Mouse (Mus musculus) adrenal gland, postnatal 25 days (tissue): ENCODE data around the gene Mzf1. TPM values are rescaled to one million over a fixed set of nuclear protein-coding genes. Genes with fewer than 3 reads are reported as not detected.

Experiments used
- DNase-seq: peaks from one replicate; pipeline ENCODE4 v3.0.0; 2021; ENCODE audit warnings: mixed read lengths
- total RNA-seq: library from RNA; stranded (reverse); gene quantifications from 2 replicates; pipeline ENCODE4 v1.2.3, GENCODE M21; 2021

The Mzf1 gene
- total RNA-seq, 1 experiment from 2014 or later: 4.1 TPM

GRCm38 (mm10) chr7:13034148-13034977 lies 20.2 kb downstream of the Mzf1 start, which contains the start of gene Chmp2a:
Gene Chmp2a (minus strand): TSS chr7:13034807.
- DNase-seq: peak; percentile 98

DNA sequence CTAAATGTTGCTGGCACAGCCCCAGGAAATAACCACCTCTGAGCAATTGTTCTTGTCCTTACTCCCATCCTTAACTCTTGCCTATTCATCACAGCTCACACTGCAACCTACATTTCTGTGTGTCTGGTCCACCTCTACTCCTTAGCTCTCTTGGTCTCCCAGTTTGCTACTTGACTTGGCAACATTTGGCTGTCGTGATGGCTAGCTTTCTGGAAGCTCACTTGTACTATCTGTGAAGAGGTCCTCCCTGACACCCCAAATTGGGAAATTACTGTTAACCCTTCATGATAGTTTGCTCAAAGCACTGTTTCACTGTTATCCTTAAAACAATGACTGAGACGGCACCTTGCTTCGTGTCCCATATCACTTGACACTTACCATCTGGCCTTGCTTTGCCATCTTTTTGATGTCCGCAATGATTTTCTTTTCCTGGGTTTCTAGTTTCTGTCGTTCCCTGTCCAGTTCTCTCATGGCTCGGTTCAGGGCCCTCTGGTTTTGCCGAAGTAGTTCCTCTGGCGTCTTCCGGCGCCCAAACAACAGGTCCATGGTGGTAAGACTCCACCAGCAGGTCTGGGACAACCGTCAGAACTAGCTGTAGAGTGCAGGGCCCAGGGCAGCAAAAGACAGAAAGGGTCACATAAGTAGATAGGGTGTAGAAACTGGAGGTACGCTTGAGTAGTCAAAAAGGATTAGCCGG lies 21.0 kb downstream of the Mzf1 start:
- DNase-seq: no peak

DNA sequence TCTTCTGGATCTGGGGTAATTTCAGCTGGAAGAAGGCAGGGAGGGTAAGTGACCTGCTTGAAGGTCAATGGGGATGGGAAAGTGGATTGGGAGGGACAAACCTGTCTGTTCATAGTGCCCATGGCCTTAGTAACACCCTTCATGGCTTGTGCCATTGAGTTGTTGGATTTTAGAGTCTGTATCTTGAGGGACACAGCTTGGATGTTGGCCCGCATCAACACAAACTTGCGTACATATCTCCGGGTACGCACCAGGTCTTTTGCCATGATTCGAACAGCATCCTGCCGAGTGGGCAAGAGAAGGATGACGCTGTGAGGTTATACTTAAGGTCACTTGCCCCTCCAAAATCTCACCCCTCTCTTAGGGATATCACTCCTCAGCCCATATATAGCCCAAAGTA lies 22.0 kb downstream of the Mzf1 start:
- DNase-seq: no peak

DNA sequence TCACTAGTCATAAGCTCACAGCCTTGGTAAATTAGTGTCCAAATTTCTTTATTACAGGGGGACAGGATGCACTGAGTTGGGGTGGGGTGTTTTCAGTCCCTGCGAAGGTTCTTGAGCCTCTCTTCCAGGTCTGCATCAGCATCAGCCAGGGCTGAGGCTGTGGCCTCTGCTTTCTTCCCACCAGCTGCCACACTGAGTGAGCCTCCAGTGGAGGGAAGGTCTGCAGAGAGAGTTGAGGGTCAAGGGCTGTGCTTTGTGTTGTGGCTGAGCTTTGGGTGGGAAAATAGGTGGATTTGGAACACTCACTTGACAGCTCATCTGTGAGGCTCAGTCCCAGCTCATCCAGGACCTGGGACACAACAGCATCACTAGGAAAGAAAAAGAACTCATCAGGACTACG lies 22.6 kb downstream of the Mzf1 start:
- no peak for DNase-seq

DNA sequence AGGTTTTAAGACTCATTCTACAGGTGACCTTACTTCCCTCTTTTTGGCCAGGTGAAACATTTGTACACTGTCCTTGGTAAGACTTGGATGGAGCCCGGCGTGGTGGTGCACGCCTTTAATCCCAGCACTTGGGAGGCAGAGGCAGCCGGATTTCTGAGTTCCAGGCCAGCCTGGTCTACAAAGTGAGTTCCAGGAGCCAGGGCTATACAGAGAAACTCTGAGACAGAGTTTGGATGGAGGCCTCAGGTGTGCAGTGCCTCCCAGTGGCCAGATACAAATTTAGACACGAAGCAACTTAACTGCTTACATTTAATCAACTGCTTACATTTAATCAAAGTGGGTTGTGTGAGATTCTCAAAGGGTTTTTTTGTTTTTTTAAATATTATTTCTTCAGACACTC lies 23.5 kb downstream of the Mzf1 start:
- DNase-seq: no peak

DNA sequence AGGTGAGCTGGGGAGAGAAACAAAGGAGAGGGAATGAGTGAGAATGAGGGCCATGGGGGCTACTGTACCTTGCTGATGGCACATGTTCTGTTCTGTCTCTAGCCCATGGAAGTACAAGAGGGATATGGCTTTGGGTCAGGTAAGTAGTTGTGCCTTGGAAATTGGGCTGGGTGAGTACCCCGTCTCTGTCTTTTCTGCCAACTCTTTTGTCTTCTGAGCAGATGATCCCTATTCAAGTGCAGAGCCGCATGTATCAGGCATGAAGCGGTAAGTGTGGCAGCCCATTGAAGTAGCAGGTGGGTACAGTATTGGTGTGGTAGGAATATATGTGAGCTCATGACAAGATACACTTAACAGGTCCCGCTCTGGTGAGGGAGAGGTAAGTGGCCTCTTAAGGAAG lies 25.6 kb downstream of the Mzf1 start:
- no peak for DNase-seq

DNA sequence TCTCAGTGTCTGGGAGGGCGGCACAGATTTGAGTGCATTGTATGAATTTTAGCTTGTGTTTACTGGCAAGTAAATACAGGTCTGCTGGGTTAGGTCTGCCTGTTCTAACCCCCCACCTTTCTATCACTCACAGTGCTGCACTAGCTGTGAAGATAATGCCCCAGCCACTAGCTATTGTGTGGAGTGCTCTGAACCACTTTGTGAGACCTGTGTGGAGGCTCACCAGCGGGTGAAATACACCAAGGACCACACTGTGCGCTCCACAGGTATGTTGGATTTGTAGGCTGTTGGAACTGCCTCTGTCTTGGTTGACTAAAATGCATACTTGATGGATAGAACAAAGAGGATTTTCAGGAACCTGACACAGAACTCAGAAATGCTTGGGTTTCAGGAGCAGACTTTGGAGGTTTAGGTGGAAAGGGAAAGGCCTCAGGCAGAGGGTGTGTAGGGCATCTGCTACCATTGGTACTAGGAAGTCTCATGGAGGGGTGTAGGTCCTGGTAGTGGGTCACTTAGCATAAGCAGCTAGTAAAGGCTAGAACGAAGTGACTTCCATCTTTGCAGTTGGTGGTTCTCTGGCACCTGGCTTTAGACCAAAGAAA lies 29.0 kb downstream of the Mzf1 start:
- no peak for DNase-seq

DNA sequence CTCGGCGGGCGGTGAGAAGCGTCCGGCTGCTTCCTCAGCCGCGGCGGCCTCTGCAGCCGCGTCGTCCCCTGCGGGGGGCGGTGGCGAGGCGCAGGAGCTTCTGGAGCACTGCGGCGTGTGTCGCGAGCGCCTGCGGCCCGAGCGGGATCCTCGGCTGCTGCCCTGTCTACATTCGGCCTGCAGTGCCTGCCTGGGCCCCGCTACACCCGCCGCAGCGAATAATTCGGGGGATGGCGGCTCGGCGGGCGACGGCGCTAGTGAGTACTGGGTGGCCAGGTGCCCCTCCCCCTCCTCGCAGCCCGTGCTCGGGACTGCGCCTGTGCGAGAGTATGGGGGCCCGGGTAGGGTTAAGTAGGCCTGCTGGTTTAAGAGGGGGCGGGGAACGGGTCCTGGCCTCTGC lies 29.8 kb downstream of the Mzf1 start:
- DNase-seq: peak; percentile 83

DNA sequence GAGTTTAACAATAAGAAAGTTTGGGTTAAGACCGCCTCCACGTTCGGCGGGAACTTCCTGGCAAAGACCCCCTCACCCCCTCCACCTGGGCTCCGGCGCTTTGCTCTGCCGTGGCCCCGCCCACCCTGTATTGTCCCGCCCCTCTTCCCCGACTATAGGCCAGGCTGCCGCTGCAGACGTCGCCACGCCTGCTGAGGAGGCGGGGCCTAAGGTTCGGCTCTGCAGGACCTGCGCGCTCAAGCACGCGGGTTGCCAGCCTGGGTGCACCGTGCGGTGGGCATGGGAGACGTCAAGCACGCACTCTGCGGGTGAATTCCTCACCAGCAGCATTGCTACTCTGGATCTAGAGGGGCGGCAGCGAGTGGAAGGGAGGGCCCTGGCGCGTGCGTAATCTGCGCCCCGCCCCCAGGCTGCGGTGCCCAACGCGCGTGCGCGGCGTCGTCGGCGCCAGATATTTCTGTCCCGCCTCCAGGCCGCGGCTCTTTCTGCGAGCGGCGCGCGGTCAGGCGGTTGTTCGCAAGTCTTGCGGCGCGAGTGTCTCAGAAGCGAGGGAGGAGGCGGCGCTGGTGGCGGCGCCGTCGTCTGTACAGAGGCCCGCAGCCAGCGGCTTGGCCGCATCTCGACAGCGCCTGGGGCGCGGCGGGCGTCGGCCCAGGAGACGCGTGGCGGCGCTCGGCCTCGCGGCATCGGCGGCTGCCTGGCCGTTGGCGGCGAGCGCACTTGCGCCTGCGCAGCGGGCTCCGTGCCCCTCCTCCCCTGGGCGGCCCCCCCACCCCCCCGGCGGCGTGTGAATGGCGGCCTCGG lies 30.4 kb downstream of the Mzf1 start:
- DNase-seq: peak; percentile 92

DNA sequence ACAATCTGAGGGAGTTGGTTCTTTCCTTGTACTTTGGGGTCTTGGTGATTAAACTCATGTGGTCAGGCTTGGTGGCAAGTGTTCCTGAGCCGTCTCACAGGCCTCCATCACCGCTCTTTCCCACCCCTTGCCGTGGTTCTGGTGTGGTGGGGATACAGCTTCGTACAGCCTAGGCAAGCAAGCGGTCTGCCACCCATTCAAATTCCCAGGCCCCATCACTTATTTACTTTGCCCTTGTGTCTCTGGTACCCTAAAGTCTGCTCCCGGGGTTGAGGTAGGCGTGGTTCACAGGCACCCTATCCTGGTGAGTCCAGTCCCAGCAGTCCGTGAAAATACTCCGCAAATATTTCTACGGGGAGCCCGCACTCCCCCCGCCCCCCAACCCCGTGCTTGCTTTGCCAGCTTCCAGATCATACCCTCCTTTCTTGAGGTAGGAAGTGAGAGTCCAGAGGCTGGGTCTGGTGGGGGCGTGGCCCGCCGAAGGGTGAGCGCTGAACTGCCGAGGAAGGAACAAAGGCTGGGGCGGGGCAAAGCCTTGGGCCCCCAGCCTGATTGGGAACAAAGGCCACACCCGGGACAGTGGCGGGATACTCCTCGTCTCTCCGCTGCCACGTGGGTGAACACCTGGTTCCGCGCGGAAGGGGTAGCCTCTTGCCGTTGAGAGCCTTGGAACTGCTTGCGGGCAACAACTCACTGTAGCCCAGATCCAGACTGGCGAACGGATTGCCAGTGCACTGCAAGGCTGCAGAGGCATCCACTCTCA lies 31.6 kb downstream of the Mzf1 start:
- DNase-seq: peak; percentile 76

DNA sequence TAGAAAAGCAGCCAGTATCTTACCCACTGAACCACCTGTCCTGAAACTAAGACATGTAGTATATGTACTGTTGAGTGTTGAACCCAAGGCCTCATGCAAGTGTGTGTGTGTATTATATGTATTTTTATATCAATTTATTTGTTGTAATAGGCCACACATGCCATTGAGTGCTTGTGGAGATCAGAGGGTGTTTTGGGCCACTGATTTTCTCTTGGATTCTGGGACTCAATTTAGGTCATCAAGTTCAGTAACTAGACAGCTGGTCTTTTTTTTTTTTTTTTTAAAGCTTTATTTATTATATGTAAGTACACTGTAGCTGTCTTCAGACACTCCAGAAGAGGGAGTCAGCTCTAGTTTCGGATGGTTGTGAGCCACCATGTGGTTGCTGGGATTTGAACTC lies 39.3 kb downstream of the Mzf1 start:
- no peak for DNase-seq

- DNase-seq: no peak
Observed at GRCm38 (mm10) chr7:13014275-13014839, 40.2 kb downstream of the Mzf1 start.

GRCm38 (mm10) chr7:13013671-13014070 lies 40.9 kb downstream of the Mzf1 start:
- DNase-seq: no peak

DNA sequence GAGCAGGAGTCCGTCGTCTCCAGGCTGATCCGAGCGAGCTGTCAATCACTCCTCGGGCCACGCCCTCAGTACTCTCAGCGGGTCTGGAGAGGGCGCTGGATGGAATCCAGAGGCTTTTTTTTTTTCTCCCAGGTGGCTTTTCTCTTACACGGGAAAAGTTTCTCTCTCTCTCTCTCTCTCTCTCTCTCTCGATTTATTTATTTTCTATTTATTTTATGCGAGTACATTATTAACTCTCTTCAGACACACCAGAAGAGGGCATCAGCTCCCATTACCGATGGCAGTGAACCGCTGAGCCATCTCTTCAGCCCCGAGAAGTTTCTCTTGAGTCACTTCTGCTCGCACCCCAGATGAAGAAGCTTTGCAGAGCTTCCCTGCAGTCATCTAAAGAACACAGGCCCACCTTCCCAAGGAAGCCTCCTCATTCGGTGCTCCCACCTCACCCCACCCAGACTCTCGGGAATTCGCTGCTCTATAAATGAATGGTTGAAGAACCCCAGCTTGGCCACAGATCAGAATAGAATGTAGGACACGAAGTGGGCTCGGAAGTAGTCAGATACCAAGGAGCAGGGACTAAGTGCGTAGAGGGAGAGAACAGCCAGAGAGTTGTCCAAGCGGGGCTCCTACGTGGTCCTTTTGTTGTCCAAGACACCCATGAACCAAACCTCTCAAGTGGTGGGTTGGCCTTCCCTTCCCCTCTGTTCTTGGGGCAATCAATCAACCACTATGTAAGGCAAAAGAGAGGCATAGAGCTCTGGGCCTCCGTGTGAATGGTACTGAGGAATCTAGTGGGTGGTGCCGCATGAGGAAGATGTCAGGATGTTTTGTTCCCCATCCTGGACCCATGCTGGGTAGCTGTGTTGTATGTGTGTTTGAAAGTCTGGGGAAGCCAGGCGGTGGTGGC lies 44.3 kb downstream of the Mzf1 start, which contains the start of gene Zbtb45:
Gene Zbtb45 (minus strand): TSS at position 30 of the 904 bp plus-strand sequence.
- DNase-seq: no peak

- peak; percentile 86 for DNase-seq
Observed at GRCm38 (mm10) chr7:13009143-13010004, 45.2 kb downstream of the Mzf1 start.

GRCm38 (mm10) chr7:13007341-13008092 lies 47.0 kb downstream of the Mzf1 start:
- no peak for DNase-seq

DNA sequence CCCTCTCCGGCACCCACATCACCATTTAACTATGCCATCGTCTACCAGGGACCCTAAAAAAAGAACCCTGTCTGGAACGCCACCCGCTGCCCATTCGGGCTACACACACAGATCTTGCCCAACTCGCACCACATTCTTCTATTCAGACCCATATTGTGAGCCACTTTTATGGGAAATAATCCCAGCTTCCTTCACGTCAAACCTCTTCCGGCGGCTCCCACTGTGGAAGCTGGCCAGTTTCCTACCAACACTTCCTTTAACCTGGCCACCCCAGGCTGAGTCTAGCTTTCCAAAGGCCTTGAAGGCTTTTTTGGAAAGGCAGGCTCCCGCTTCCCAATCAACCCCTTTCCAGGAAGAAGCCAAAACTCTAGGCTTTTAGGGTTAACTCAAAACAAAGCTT lies 48.0 kb downstream of the Mzf1 start:
- DNase-seq: no peak

GRCm38 (mm10) chr7:13006011-13006410 lies 48.6 kb downstream of the Mzf1 start:
- DNase-seq: no peak
